In genomic region chr5:100040281-100040784, GRCm38 (mm10) we compare ENCODE assay signal across 7 mouse cellular contexts. TPM values are rescaled to one million over a fixed set of nuclear protein-coding genes. Genes with fewer than 3 reads are reported as not detected.
DNase-seq lines count a peak whose midpoint lies in the region; ATAC-seq and TF ChIP-seq lines count a peak whose summit lies in the region.

No protein-coding gene starts in this region.

- peak overlapping the region; percentile 94 for H3K4me3 ChIP-seq in lung, adult 2 months (replicated peaks; ENCODE audit: extremely low read depth, low read depth, low read length)
- H3K4me3 ChIP-seq in heart, postnatal 0 days (ENCODE audit: low read depth, low read length): peak overlapping the region; percentile 96
- peak overlapping the region; percentile 93 for H3K4me3 ChIP-seq in liver, embryonic 12.5 days
- peak overlapping the region; percentile 94 for H3K4me3 ChIP-seq in neural tube, embryonic 13.5 days

- peak overlapping the region; percentile 99 for H3K27ac ChIP-seq in heart, postnatal 0 days (ENCODE audit: low read depth)
- peak overlapping the region; percentile 76 for H3K27ac ChIP-seq in liver, embryonic 12.5 days
- H3K27ac ChIP-seq in neural tube, embryonic 13.5 days (replicated peaks): peak overlapping the region; percentile 99

- peak; percentile 64 for DNase-seq in lung, adult 2 months
- DNase-seq in lung, postnatal 10 days: no peak
- peak; percentile 75 for DNase-seq in R1 (ENCODE audit: low read depth, low spot score)
- DNase-seq in cerebellum, postnatal 36 days: peak; percentile 33 to 39
- no peak for DNase-seq in heart, postnatal 0 days (ENCODE audit: low spot score)

- no peaks in the 10 kb centered on the region for H3K27me3 ChIP-seq in heart, postnatal 0 days (ENCODE audit: control insufficient read depth, insufficient read depth, low read length)
- H3K27me3 ChIP-seq in liver, embryonic 12.5 days (replicated peaks): no peaks in the 10 kb centered on the region
- H3K27me3 ChIP-seq in neural tube, embryonic 13.5 days: no peaks in the 10 kb centered on the region

- no peak for TF ChIP-seq CTCF in lung, adult 2 months (IDR thresholded peaks at IDR 0.05; ENCODE audit: insufficient read depth, low read length)
- no peak for TF ChIP-seq CTCF in heart, postnatal 0 days (IDR thresholded peaks at IDR 0.05; ENCODE audit: low read depth)

- H3K9ac ChIP-seq in heart, postnatal 0 days (replicated peaks; ENCODE audit: low read depth, low read length): peak overlapping the region; percentile 93
- H3K9ac ChIP-seq in liver, embryonic 12.5 days: peak overlapping the region; percentile 97
- peak overlapping the region; percentile 99 for H3K9ac ChIP-seq in neural tube, embryonic 13.5 days

- H3K9me3 ChIP-seq in heart, postnatal 0 days (replicated peaks; ENCODE audit: control insufficient read depth, low read length): no peaks in the 10 kb centered on the region
- H3K9me3 ChIP-seq in liver, embryonic 12.5 days (replicated peaks): no peaks in the 10 kb centered on the region
- H3K9me3 ChIP-seq in neural tube, embryonic 13.5 days: no peaks in the 10 kb centered on the region

- no peak for TF ChIP-seq POLR2A in lung, adult 2 months (IDR thresholded peaks at IDR 0.05; ENCODE audit: borderline replicate concordance, extremely low read depth, low read depth, low read length)

- no peak for TF ChIP-seq EP300 in heart, postnatal 0 days (IDR thresholded peaks at IDR 0.05; ENCODE audit: low read depth)

- H3K4me2 ChIP-seq in heart, postnatal 0 days (ENCODE audit: low read depth, low read length): peak overlapping the region; percentile 100
- H3K4me2 ChIP-seq in liver, embryonic 12.5 days: peak overlapping the region; percentile 99
- peak overlapping the region; percentile 82 for H3K4me2 ChIP-seq in neural tube, embryonic 13.5 days

- no peaks in the 10 kb centered on the region; the same call in none of the 2 replicates for H3K36me3 ChIP-seq in heart, postnatal 0 days (replicated peaks; ENCODE audit: control insufficient read depth, insufficient read depth, low read length)
- peaks cover 38% of the 10 kb centered on the region for H3K36me3 ChIP-seq in liver, embryonic 12.5 days
- H3K36me3 ChIP-seq in neural tube, embryonic 13.5 days: peaks cover 14% of the 10 kb centered on the region

- peaks cover 19% of the 10 kb centered on the region for H3K4me1 ChIP-seq in lung, adult 2 months (ENCODE audit: control insufficient read depth, insufficient read depth, low read length)
- peaks cover 21% of the 10 kb centered on the region for H3K4me1 ChIP-seq in heart, postnatal 0 days (ENCODE audit: control insufficient read depth, insufficient read depth)
- H3K4me1 ChIP-seq in liver, embryonic 12.5 days: peaks cover 68% of the 10 kb centered on the region
- peaks cover 64% of the 10 kb centered on the region for H3K4me1 ChIP-seq in neural tube, embryonic 13.5 days (replicated peaks)

- ATAC-seq in heart, postnatal 0 days (ENCODE audit: insufficient read depth, low read depth): no peak
- ATAC-seq in liver, embryonic 12.5 days: no peak
- 0 out of 2 replicates have a peak, but pooled peaks have one; percentile 3 for ATAC-seq in neural tube, embryonic 13.5 days (ENCODE audit: low read depth)

- under 1% methylated on average over 19 of the region's 19 CpGs for WGBS in lung, adult 2 months
- WGBS in heart, postnatal 0 days: 3% methylated on average over 19 of the region's 19 CpGs
- under 1% methylated on average over 19 of the region's 19 CpGs for WGBS in liver, embryonic 12.5 days (ENCODE audit: insufficient replicate concordance)
- WGBS in neural tube, embryonic 13.5 days: under 1% methylated on average over 19 of the region's 19 CpGs

RNA-seq across cellular contexts. Expression of gene Enoph1, which starts 0.5 kb away (rescaled TPM):
- polyA plus RNA-seq in lung, adult 2 months (2012; rRNA removed): 33.1 and 34.0 TPM in 2 replicates
- 6.0 and 17.8 TPM in 2 replicates for total RNA-seq in heart, postnatal 0 days (2014; rRNA removed; ENCODE audit: low replicate concordance)
- polyA plus RNA-seq in heart, postnatal 0 days (2015; fragmentation: Nextera tagmentation; extraction: Ambion mirVana): 15.7 and 16.1 TPM in 2 replicates
- 30.7 and 33.8 TPM in 2 replicates for polyA plus RNA-seq in liver, embryonic 12.5 days (2016; fragmentation: Nextera tagmentation; extraction: Ambion mirVana)
- 38.9 and 42.9 TPM in 2 replicates for polyA plus RNA-seq in neural tube, embryonic 13.5 days (2015; fragmentation: Nextera tagmentation; extraction: Ambion mirVana)

RNA-seq across cellular contexts. Expression of gene Hnrnpdl, which starts 0.9 kb away (rescaled TPM):
- polyA plus RNA-seq in lung, adult 2 months (2012; rRNA removed): 54.2 and 74.0 TPM in 2 replicates
- total RNA-seq in heart, postnatal 0 days (2014; rRNA removed; ENCODE audit: low replicate concordance): 51.3 and 56.6 TPM in 2 replicates
- polyA plus RNA-seq in heart, postnatal 0 days (2015; fragmentation: Nextera tagmentation; extraction: Ambion mirVana): 43.8 and 54.8 TPM in 2 replicates
- 88.2 and 90.9 TPM in 2 replicates for polyA plus RNA-seq in liver, embryonic 12.5 days (2016; fragmentation: Nextera tagmentation; extraction: Ambion mirVana)
- 211 and 214 TPM in 2 replicates for polyA plus RNA-seq in neural tube, embryonic 13.5 days (2015; fragmentation: Nextera tagmentation; extraction: Ambion mirVana)

Comparison
In these comparisons a context has a peak if more than half of its experiments do, and no peak if none do; other contexts are left out.
1. DNase-seq: peak in lung, adult 2 months (single experiment), R1 (single experiment) and cerebellum, postnatal 36 days (2 of 2); none in lung, postnatal 10 days (single experiment) and heart, postnatal 0 days (single experiment).
2. Peak in every context shown above with its lines, with median percentiles within 50 percentile points of each other: H3K4me3 ChIP-seq, H3K27ac ChIP-seq, H3K4me2 ChIP-seq and H3K9ac ChIP-seq.